Mouse (Mus musculus) CD8-positive naive resting alpha-beta T cell, adult 2 months (primary cell): ENCODE data around the gene Cbfa2t2.

Source experiments
- DNase-seq, 2 experiments: peaks; one replicate each; pipeline ENCODE4 v3.0.0; 2022; ENCODE audit warnings: low read depth in 2 of 2, low spot score in 2 of 2

The Cbfa2t2 gene

GRCm38 (mm10) chr2:154534704-154535270 is 98.5 kb downstream of the Cbfa2t2 start:
- DNase-seq: no peak

GRCm38 (mm10) chr2:154538310-154538709 is 102.0 kb downstream of the Cbfa2t2 start:
- no peak for DNase-seq

- no peak for DNase-seq
Observed at GRCm38 (mm10) chr2:154538710-154539109, 102.4 kb downstream of the Cbfa2t2 start.

- DNase-seq: no peak
Observed at GRCm38 (mm10) chr2:154539720-154540119, 103.4 kb downstream of the Cbfa2t2 start.

- DNase-seq: no peak
Observed at GRCm38 (mm10) chr2:154541630-154542029, 105.3 kb downstream of the Cbfa2t2 start.

GRCm38 (mm10) chr2:154543567-154544347 is 107.5 kb downstream of the Cbfa2t2 start:
- no peak for DNase-seq

GRCm38 (mm10) chr2:154546711-154547110 is 110.4 kb downstream of the Cbfa2t2 start, which contains the start of gene 1700003F12Rik:
TSS of gene 1700003F12Rik (plus strand) at chr2:154547085.
- DNase-seq: no peak

- DNase-seq: no peak
Observed at GRCm38 (mm10) chr2:154548688-154549087, 112.4 kb downstream of the Cbfa2t2 start.

GRCm38 (mm10) chr2:154549127-154549885 is 113.0 kb downstream of the Cbfa2t2 start:
- no peak for DNase-seq

DNA sequence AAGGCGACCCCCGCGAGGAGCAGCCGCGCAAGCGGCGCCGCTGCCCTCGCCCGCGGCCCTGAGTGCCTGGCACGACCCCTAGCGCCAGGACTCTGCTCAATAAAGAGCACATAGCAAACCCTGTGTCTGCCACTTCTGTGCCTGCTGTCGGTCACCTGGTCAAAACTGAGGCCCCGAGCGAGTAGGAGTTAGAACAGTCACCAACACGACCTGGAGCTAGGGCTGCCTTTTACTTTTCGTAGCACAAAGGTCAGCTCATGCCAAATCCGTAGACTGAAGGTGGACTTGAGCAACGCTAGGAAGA is 113.6 kb downstream of the Cbfa2t2 start:
- DNase-seq: no peak

DNA sequence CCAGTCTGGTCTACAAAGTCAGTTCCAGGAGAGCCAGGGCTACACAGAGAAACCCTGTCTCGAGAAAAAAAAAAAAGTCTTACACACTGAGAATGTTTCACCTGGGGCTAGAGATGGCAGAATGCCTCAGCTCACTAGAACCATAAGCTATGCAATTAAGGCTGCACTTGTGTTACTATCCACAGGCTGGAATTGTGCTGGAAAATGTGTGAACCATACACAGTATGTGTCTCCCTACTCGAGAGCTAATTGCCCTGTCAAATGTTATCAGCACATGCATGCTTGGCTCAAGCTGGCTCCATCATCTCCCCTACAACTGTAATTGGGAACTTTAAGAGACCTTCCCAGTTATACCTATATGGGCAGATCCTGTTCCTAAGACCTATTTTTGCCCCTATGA is 114.7 kb downstream of the Cbfa2t2 start:
- no peak for DNase-seq

- no peak for DNase-seq
Observed at GRCm38 (mm10) chr2:154551476-154551875, 115.2 kb downstream of the Cbfa2t2 start, which contains the start of gene Actl10. TSS of gene Actl10 (plus strand) at chr2:154551776.

DNA sequence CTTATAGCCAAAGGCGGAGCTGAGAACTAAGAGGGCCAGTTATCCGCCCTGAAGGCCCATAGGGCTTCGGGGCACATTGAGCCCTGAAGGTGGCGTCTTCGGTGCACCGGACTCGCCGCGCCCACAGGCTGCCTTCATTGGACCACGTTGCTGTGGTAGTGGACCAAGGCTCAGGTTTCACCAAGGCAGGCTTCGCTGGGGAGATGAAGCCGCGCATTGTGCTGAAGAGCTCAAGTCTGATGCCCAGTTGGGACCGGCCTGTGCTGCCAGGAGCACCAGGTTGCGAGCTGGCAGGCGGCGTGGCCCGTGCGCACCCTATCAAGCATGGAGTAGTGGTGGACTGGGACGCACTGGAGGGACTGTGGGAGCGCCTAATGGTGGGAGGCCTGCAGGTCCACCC is 115.6 kb downstream of the Cbfa2t2 start:
- no peak for DNase-seq

- peak; percentile 20 to 37 for DNase-seq
Observed at GRCm38 (mm10) chr2:154552424-154552907, 116.2 kb downstream of the Cbfa2t2 start.

DNA sequence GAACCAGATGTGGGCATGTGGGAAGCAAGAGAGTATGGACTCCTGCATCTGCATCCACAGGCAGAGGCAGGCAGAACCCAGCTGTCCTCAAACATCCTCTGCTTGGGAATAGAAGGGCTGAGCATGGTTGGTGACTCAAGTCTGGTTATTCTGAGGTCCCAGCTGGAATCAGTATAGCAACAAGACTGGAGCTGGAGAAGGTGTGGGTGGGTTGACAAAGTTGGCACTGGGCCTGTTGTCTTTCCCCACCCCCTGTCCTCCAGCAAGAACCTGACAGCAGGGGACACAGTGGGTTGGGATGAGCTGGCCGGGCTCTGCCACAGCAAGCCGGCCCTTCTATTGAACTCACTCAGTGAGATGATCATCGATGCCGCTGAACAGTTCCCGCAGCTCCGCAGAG is 119.0 kb downstream of the Cbfa2t2 start:
- DNase-seq: no peak

DNA sequence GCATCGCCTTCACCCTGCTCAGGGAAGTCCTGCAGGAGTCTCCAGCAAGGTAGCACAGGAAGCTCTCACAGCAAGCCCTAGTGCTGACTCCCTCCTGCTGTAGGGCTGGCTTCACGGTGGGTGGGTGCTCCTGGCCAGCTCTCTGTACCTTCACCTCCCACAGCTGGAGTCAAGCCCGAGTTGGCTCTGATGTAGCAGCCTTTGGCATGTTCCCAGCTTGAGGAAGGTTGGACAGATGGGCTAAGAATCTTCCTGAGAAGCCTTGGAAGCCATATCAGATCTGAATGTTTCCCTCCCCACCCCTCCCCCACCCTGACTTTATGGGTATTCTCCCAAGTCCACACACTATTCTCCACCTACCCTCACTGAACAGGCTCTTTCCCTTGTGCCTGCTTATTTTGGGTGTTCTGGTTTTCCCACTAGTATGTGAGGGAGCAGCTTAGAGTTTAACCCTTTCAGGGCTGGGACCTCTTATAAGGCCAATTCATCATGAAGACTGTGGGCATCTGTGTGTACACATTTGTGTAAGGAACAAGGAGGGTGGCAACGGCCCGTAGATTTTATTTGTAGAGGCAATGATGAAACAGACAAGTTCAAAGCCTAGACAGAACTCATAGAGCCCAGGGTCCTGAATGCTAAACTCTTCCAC is 121.0 kb downstream of the Cbfa2t2 start:
- no peak for DNase-seq

DNA sequence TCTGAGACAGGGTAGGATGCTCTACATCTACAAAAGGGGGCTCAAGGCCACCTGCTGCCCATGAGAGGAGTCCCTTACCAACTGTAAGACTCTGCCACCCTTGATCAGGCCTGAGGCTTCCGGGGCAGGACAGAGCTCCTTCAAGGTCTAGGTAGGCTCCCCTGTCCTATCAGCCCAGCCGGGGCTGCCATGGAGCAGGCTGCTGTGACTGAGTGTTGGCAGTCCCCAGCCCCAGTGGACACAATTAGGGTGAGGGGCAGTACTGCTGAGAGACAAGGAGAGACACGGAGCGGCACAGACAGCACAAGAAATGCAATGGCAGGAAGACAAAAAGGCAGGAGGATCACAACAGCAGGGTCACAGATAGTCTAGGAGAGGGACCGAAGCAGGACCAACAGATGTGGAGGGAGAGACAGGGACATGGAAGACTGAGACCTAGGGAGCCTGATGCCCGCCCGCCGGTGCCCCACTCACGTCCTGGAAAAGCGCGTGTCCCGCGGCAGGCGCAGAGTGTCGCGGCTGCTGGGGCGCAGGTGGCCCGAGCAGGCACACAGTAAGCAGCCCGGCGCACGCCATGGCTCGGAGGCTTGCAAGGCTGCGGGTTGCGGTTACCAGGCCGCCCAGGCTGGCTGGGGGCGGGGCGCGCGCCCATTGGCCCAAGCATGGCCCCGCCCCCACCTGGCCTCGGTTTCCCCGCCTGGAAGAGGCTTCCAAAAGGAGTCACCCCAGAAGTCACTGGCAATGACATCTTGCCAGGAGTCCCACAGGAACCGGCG is 122.2 kb downstream of the Cbfa2t2 start, which contains the start of gene Necab3:
TSS of gene Necab3 (minus strand) at position 627 of the 776 bp plus-strand sequence.
- DNase-seq: peak in 1 of 2 experiments; percentile 20

DNA sequence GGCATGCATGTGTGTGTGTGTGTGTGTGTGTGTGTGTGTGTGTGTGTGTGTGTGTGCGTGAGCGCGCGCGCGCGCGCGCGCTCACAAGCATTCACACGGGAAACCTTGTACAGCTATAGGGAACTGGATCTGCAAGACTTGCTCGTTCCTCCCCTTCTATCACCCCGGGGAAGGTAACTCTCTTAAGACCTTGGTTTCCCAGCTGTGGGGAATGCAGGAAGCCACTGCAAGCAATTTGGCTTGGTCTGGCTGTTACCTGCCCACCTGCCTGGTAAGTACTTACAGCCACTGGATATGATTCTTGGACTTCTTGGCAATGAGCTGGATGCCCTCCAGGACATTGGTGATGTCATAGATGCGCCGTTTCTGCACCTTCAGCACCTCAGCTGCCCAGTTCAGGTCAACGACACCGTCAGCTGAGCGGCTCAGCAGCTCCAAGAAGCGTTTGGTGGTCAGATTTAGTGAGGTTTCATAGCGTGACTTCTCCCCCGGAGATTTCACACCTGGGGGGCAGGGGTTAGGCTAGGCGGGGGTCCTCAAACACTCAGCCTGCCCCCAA is 127.4 kb downstream of the Cbfa2t2 start:
- DNase-seq: no peak

GRCm38 (mm10) chr2:154565562-154565961 is 129.3 kb downstream of the Cbfa2t2 start:
- no peak for DNase-seq

DNA sequence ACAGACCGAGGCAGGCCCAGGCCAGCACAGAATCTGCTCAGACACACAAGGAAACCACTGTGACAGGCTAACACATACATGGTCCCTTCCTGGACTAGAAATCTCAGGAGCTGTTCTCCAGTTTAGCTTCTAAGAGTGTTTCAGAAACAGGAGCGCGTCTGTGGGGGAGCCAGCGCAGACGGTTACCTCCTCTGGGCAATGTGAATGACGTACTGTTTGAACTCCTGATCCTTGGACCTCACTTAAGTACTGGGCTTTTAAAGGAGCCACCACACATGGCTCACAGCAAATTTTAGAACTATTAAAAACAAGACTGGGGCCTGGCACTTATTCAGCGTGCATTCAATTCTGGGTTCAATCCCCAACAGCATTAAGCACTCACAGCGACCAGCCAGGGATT is 130.4 kb downstream of the Cbfa2t2 start:
- no peak for DNase-seq
